Mouse (Mus musculus): ENCODE data around the gene Fry.

DNA sequence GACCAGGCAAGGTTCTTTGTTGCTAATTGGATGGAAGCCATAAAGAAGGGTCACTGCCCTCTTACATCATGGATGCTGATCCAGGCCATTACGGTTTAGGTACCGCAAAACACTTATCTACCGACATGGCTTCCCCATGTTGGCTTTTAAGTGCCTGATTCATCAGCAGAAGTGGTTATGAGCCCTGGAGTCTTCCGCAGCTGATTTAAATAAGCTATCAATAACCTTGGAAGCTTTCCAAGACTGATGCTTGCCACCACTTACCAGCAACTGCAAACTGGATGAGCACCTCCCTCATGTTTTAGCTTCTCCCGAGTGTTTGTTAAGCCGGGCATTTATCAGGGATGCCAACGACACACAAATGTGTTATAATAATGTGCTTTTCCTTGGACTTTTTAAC, 12.7 kb downstream of the Fry start:
- no peak for TF ChIP-seq CTCF (IDR thresholded peaks at IDR 0.05 in 2 of 3, conservative IDR thresholded peaks at IDR 0.05 in 1 of 3; ENCODE audit: control insufficient read depth in 1 of 3, insufficient read depth in 1 of 3, low read depth in 2 of 3, low read length in 3 of 3, poor library complexity in 1 of 3, severe bottlenecking in 1 of 3)
- no peak for TF ChIP-seq TCF12 (IDR thresholded peaks at IDR 0.05; ENCODE audit: low read depth, low read length)
